Mouse (Mus musculus) forebrain, embryonic 16.5 days (tissue): ENCODE results near the gene Wnt1. TPM values are rescaled to one million over a fixed set of nuclear protein-coding genes. Genes with fewer than 3 reads are reported as not detected.

Experiments used
- ATAC-seq: fragments of 200-750 bp; cut with Nextera tagmentation; 2 replicates; pipeline ENCODE4 v1.8.0; 2017; ENCODE audit warnings: mild to moderate bottlenecking, moderate library complexity
- H3K27ac ChIP-seq: fragments of 300-500 bp; sonication (generic); 2 replicates; pipeline ENCODE4 v1.5.1; 2014; ENCODE audit warnings: low read length, control low read depth
- H3K27me3 ChIP-seq: fragments of 300-500 bp; sonication (generic); replicated peaks from 2 replicates; pipeline ENCODE4 v1.6.1; 2014; ENCODE audit warnings: low read length; ENCODE audit not compliant: control insufficient read depth, insufficient read depth
- H3K36me3 ChIP-seq: fragments of 300-500 bp; sonication (generic); 2 replicates; pipeline ENCODE4 v1.6.1; 2014; ENCODE audit not compliant: control insufficient read depth, insufficient read depth
- H3K4me1 ChIP-seq: fragments of 300-500 bp; sonication (generic); replicated peaks from 2 replicates; pipeline ENCODE4 v1.6.1; 2014; ENCODE audit warnings: low read length; ENCODE audit not compliant: control insufficient read depth, insufficient read depth
- H3K4me2 ChIP-seq: fragments of 300-500 bp; sonication (generic); 2 replicates; pipeline ENCODE4 v1.6.1; 2014; ENCODE audit warnings: mild to moderate bottlenecking, low read length, control low read depth
- H3K4me3 ChIP-seq: fragments of 300-500 bp; sonication (generic); replicated peaks from 2 replicates; pipeline ENCODE4 v1.5.1; 2014; ENCODE audit warnings: mild to moderate bottlenecking, low read length, control low read depth
- H3K9ac ChIP-seq: fragments of 300-500 bp; sonication (generic); replicated peaks from 2 replicates; pipeline ENCODE4 v1.6.1; 2014; ENCODE audit warnings: low read depth, low read length, control low read depth
- H3K9me3 ChIP-seq: fragments of 300-500 bp; sonication (generic); 2 replicates; pipeline ENCODE4 v1.6.1; 2016; ENCODE audit warnings: low read length; ENCODE audit not compliant: control insufficient read depth
- WGBS: fragments of 180-500 bp; shearing (Covaris S2); extraction: QIAGEN DNeasy Blood & Tissue Kit; methylation state at CpG from one replicate; pipeline ENCODE4 v1.1.7; 2014; 5-methylcytosine and 5-hydroxymethylcytosine counted together
- polyA plus RNA-seq: library from polyadenylated mRNA; unstranded; fragments of >200 nt; fragmentation: Nextera tagmentation; extraction: Ambion mirVana; gene quantifications from 2 replicates; pipeline ENCODE4 v1.2.1, GENCODE M21; 2015

The Wnt1 gene
- polyA plus RNA-seq, 1 experiment from 2014 or later: 0.42 TPM

- H3K27me3 ChIP-seq: no peaks in the 10 kb centered on the region
- WGBS: 94% methylated on average over 21 of the region's 21 CpGs
- H3K9me3 ChIP-seq: no peaks in the 10 kb centered on the region
- H3K9ac ChIP-seq: no peak overlapping the region
- no peak for ATAC-seq
- no peak overlapping the region for H3K4me2 ChIP-seq
- peaks cover 66% of the 10 kb centered on the region for H3K36me3 ChIP-seq
- no peak overlapping the region for H3K27ac ChIP-seq
- peaks cover under 1% of the 10 kb centered on the region; the same call in 1 of the 2 replicates for H3K4me1 ChIP-seq
- H3K4me3 ChIP-seq: no peak overlapping the region
Measured at GRCm38 (mm10) chr15:98837006-98837742, 47.5 kb downstream of the Wnt1 start.

- Histone ChIP-seq H3K4me2 (no peak overlapping the region), H3K36me3 (peaks cover 70% of the 10 kb centered on the region), H3K27me3 (no peaks in the 10 kb centered on the region), H3K9me3 (no peaks in the 10 kb centered on the region), H3K4me1 (no peaks in the 10 kb centered on the region), H3K27ac (no peak overlapping the region), H3K4me3 (no peak overlapping the region), H3K9ac (no peak overlapping the region)
- WGBS: 75% methylated on average over 4 of the region's 4 CpGs
- no peak for ATAC-seq
Measured at GRCm38 (mm10) chr15:98837743-98838103, 48.1 kb downstream of the Wnt1 start.

GRCm38 (mm10) chr15:98839161-98839560 lies 49.5 kb downstream of the Wnt1 start:
- Histone ChIP-seq H3K27me3 (no peaks in the 10 kb centered on the region), H3K9ac (no peak overlapping the region), H3K9me3 (no peaks in the 10 kb centered on the region), H3K4me3 (no peak overlapping the region), H3K4me1 (no peaks in the 10 kb centered on the region), H3K36me3 (peaks cover 74% of the 10 kb centered on the region), H3K4me2 (no peak overlapping the region), H3K27ac (no peak overlapping the region)
- ATAC-seq: no peak
- WGBS: 95% methylated on average over 14 of the region's 14 CpGs

DNA sequence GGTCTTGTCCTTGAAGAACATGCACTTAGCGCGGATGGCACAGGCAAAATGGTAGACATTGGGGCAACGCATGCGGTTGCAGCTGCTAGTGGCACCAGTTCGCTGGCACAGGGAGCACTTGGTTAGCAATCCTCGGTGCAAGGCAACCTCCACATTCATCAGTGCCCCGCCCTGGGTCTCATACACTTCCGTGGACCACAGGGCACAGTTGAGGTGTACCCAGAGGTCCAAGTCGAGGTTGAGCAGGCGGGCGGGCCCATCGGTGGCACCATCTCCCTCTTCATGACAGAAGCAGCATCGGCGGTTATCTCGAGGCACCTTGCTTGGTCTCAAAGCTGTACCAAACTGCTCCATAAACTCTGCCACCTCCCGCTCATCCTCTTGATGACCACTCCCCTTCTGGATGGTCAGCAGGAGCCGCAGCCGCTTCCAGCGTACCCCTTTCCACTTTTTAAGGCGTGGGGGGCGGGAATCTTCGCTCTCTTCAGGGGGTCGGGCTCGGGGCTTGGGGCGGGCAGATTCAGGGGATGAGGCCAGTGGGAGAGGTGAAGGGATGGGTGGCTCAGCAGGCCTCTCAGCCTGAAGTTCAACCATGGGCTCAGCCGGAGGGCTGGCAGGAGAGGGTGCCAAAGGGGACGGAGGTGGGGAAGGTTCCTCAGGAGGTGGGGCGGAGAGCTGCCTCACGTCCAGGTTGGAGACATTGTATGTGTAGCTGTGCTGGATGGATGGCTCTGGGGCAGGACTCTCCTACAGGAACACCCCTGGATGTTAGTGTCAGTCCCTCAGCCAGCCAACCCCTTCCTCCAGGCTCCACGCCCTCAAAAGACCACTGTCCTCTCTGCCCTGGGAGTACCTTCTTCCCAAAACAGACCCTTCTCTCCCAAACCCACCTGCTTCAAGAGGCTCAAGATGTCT lies 50.3 kb downstream of the Wnt1 start:
- H3K27ac ChIP-seq: no peak overlapping the region
- H3K4me3 ChIP-seq: no peak overlapping the region
- H3K27me3 ChIP-seq: no peaks in the 10 kb centered on the region
- H3K4me2 ChIP-seq: no peak overlapping the region
- no peak for ATAC-seq
- peaks cover 69% of the 10 kb centered on the region for H3K36me3 ChIP-seq
- no peaks in the 10 kb centered on the region for H3K9me3 ChIP-seq
- no peak overlapping the region for H3K9ac ChIP-seq
- H3K4me1 ChIP-seq: no peaks in the 10 kb centered on the region
- 95% methylated on average over 30 of the region's 30 CpGs for WGBS

Other genes starting within 250 kb of the Wnt1 start
- gene Ccnt1, start 218.9 kb upstream of the Wnt1 start, polyA plus RNA-seq: 74.5 and 78.4 TPM in 2 replicates
- gene 4930415O20Rik, start 218.9 kb upstream of the Wnt1 start, polyA plus RNA-seq: 0.56 TPM in 1 of 2 replicates, not detected in the other
- 11.2 and 16.1 TPM in 2 replicates for gene Adcy6, start 179.8 kb upstream of the Wnt1 start, polyA plus RNA-seq
- 138 and 168 TPM in 2 replicates for gene Cacnb3, start 159.0 kb upstream of the Wnt1 start, polyA plus RNA-seq
- gene Ddx23, start 127.0 kb upstream of the Wnt1 start, polyA plus RNA-seq: 17.6 and 25.5 TPM in 2 replicates
- 15.5 and 16.4 TPM in 2 replicates for gene Rnd1, start 112.4 kb upstream of the Wnt1 start, polyA plus RNA-seq
- gene Ccdc65, start 81.7 kb upstream of the Wnt1 start, polyA plus RNA-seq: 2.9 and 4.2 TPM in 2 replicates
- 3.7 and 5.7 TPM in 2 replicates for gene Fkbp11, start 61.7 kb upstream of the Wnt1 start, polyA plus RNA-seq
- 82.6 and 99.9 TPM in 2 replicates for gene Arf3, start 26.6 kb upstream of the Wnt1 start, polyA plus RNA-seq
- gene Wnt10b, start 11.7 kb upstream of the Wnt1 start, polyA plus RNA-seq: not detected in 2 replicates
- gene Ddn, start 19.6 kb downstream of the Wnt1 start, polyA plus RNA-seq: 0.46 and 0.58 TPM in 2 replicates
- gene Prkag1, start 41.7 kb downstream of the Wnt1 start, polyA plus RNA-seq: 79.5 and 89.2 TPM in 2 replicates
- 11.0 and 12.8 TPM in 2 replicates for gene Kmt2d, start 81.3 kb downstream of the Wnt1 start, polyA plus RNA-seq
- gene Rhebl1, start 104.7 kb downstream of the Wnt1 start, polyA plus RNA-seq: 51.2 and 52.7 TPM in 2 replicates
- 0.65 and 0.66 TPM in 2 replicates for gene Dhh, start 108.7 kb downstream of the Wnt1 start, polyA plus RNA-seq
- 43.0 and 54.9 TPM in 2 replicates for gene Lmbr1l, start 128.4 kb downstream of the Wnt1 start, polyA plus RNA-seq
- gene Tuba1b, start 144.7 kb downstream of the Wnt1 start, polyA plus RNA-seq: 1,178 and 1,185 TPM in 2 replicates
- not detected in 2 replicates for gene Gm49450, start 163.7 kb downstream of the Wnt1 start, polyA plus RNA-seq
- gene Tuba1a, start 163.8 kb downstream of the Wnt1 start, polyA plus RNA-seq: 16,411 and 16,831 TPM in 2 replicates
- 42.1 and 48.9 TPM in 2 replicates for gene Tuba1c, start 240.0 kb downstream of the Wnt1 start, polyA plus RNA-seq